ENCODE assay signal across 33 mouse cellular contexts in the genomic region with DNA sequence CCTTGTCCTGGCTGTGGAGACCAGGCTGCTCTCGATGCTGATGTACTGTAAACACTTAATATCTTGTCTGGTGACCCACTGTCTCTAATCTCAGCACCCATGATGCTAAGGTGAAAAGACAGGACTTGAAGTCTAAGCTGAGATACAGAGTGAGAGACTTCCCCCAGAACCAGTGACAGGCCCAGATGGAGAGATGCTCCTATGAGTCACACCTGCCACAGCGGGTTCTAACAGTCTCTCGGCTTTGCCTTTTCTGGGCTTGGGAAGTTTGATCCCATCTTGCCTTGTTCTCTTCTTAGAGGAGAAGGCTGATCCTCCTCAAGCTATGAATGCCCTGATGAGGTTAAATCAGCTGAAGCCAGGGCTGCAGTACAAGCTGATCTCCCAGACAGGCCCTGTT.
"Had no signal": no experiment of that assay in that cellular context is flagged by ENCODE, and none has a peak within 500 bp of the region (broad histone marks: within the 10 kb centered on the region; RNA-seq: fewer than 3 reads in every experiment).

No protein-coding gene starts in this region.

- H3K9ac ChIP-seq: limb, embryonic 12.5 days; limb, embryonic 13.5 days; limb, embryonic 15.5 days; liver, embryonic 12.5 days; liver, embryonic 13.5 days; liver, embryonic 14.5 days; liver, embryonic 15.5 days; liver, postnatal 0 days; lung, embryonic 14.5 days; lung, embryonic 15.5 days; midbrain, embryonic 12.5 days; midbrain, embryonic 13.5 days; midbrain, embryonic 15.5 days; neural tube, embryonic 12.5 days; neural tube, embryonic 13.5 days had no signal

- DNase-seq: left cerebral cortex, postnatal 4 days; liver; liver, embryonic 13.5 days; liver, postnatal 0 days; lung, adult 18-20 months; lung, adult 2 months; lung, embryonic 14.5 days; lung, postnatal 10 days; lung, postnatal 14 days; lung, postnatal 36 days; lung, postnatal 4 days; midbrain, embryonic 14.5 days had no signal

- H3K4me2 ChIP-seq: limb, embryonic 12.5 days; limb, embryonic 13.5 days; limb, embryonic 15.5 days; liver, embryonic 11.5 days; liver, embryonic 12.5 days; liver, embryonic 13.5 days; liver, embryonic 15.5 days; lung, embryonic 14.5 days; lung, embryonic 15.5 days; midbrain, embryonic 11.5 days; midbrain, embryonic 12.5 days; midbrain, embryonic 13.5 days; midbrain, embryonic 15.5 days; neural tube, embryonic 12.5 days; neural tube, embryonic 13.5 days had no signal

- ATAC-seq: liver, embryonic 12.5 days; liver, postnatal 0 days; lung, postnatal 0 days; midbrain, embryonic 13.5 days; midbrain, embryonic 15.5 days; midbrain, embryonic 16.5 days had no signal

- H3K27me3 ChIP-seq: limb, embryonic 12.5 days; limb, embryonic 13.5 days; limb, embryonic 15.5 days; liver, embryonic 12.5 days; liver, embryonic 13.5 days; liver, embryonic 15.5 days; lung, embryonic 15.5 days; megakaryocyte, embryonic 14.5 days; midbrain, embryonic 12.5 days; midbrain, embryonic 13.5 days; midbrain, embryonic 15.5 days; neural tube, embryonic 12.5 days; neural tube, embryonic 13.5 days had no signal

- H3K9me3 ChIP-seq: limb, embryonic 10.5 days; limb, embryonic 12.5 days; limb, embryonic 13.5 days; limb, embryonic 15.5 days; liver, embryonic 12.5 days; liver, embryonic 13.5 days; liver, embryonic 15.5 days; lung, embryonic 15.5 days; megakaryocyte, embryonic 14.5 days; midbrain, embryonic 10.5 days; midbrain, embryonic 12.5 days; midbrain, embryonic 13.5 days; midbrain, embryonic 15.5 days; neural tube, embryonic 12.5 days; neural tube, embryonic 13.5 days had no signal

- H3K4me3 ChIP-seq: limb, embryonic 10.5 days; limb, embryonic 12.5 days; limb, embryonic 13.5 days; limb, embryonic 15.5 days; liver, embryonic 12.5 days; liver, embryonic 13.5 days; liver, embryonic 15.5 days; lung, embryonic 15.5 days; megakaryocyte, embryonic 14.5 days; midbrain, embryonic 10.5 days; midbrain, embryonic 12.5 days; midbrain, embryonic 13.5 days; midbrain, embryonic 15.5 days; myocyte; neural tube, embryonic 12.5 days; neural tube, embryonic 13.5 days had no signal

- H3K27ac ChIP-seq: limb, embryonic 10.5 days; limb, embryonic 12.5 days; limb, embryonic 13.5 days; limb, embryonic 15.5 days; liver, embryonic 12.5 days; liver, embryonic 13.5 days; liver, embryonic 14.5 days; liver, embryonic 15.5 days; lung, embryonic 15.5 days; macrophage; midbrain, embryonic 10.5 days; midbrain, embryonic 12.5 days; midbrain, embryonic 13.5 days; midbrain, embryonic 15.5 days; neural tube, embryonic 12.5 days; neural tube, embryonic 13.5 days had no signal

- H3K4me1 ChIP-seq: limb, embryonic 10.5 days; limb, embryonic 12.5 days; limb, embryonic 13.5 days; limb, embryonic 15.5 days; liver, embryonic 12.5 days; liver, embryonic 13.5 days; liver, embryonic 15.5 days; lung, embryonic 15.5 days; megakaryocyte, embryonic 14.5 days; midbrain, embryonic 10.5 days; midbrain, embryonic 12.5 days; midbrain, embryonic 13.5 days; midbrain, embryonic 15.5 days; neural tube, embryonic 12.5 days; neural tube, embryonic 13.5 days had no signal
